Mouse (Mus musculus) adrenal gland, postnatal 25 days (tissue): ENCODE results near the gene Rpp21. TPM values are rescaled to one million over a fixed set of nuclear protein-coding genes. Genes with fewer than 3 reads are reported as not detected.
"Not testable (repeated sequence)": the region's sequence is repeated elsewhere in the genome, so short reads cannot be mapped to it uniquely, and the experiment has no call there.

Experiments
- DNase-seq: peaks from one replicate; pipeline ENCODE4 v3.0.0; 2021; ENCODE audit warnings: mixed read lengths
- total RNA-seq: library from RNA; stranded (reverse); gene quantifications from 2 replicates; pipeline ENCODE4 v1.2.3, GENCODE M21; 2021

The Rpp21 gene
- total RNA-seq, 1 experiment from 2014 or later, result 47.2 TPM

- not testable (repeated sequence) for DNase-seq
Measured at GRCm38 (mm10) chr17:36235300-36235699, 22.6 kb downstream of the Rpp21 start.

- no peak for DNase-seq
Measured at GRCm38 (mm10) chr17:36233572-36233971, 24.3 kb downstream of the Rpp21 start.

DNA sequence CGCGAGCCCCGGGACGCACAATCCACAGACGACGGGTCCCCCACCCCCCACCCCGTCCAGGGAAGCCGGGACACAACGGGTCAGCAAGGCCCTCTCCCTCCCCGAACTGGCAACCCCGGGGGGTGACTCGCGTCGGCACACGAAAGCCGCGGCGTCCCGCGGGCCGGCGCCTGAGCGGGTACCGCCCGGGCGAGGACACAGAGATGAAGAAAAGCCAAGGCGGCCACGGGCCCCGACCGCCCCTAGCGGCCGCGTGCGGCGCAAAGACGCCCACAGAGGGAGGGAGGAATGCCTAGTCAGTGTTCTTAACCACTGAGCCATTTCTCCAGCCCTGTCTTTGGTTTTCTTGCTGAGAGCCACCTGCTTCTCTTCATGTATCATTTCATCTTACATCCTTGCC, 26.6 kb downstream of the Rpp21 start:
- peak; percentile 79 for DNase-seq

DNA sequence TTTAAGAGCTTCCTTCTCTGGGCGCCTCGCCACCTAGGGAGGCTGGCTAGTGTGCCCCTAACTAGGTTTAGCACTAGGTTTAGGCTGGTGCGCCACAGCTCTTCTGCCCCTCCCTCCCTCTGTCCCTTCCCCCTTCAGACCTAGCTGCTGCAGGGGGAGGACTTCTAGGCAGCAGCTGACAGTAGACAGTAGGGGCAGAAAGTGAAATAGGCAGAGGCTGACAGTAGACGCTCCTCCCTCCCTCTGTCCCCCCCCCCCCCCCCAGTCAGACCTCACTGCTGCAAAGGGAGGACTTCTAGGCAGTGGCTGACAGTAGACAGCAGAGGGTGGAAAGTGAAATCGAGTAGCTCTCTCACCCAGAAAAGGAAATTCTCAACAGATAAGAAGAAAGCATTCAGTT, 28.8 kb downstream of the Rpp21 start:
- DNase-seq, result no peak

DNA sequence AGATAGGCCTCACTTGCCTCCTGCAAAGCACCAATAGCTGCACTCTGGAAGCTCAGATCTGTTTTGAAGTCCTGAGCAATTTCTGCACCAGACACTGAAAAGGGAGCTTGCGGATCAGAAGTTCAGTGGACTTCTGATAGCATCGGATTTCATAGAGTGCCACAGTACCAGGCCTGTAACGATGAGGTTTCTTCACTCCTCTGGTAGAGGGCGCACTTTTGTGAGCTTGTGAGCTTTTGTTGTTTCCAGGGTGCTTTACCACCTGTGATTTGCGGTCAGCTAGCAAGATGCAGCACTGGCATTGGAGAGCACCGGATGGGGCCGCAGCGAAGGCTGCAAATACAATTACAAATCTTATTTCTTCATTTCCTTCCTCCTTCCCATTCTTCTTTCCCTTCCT, 30.9 kb downstream of the Rpp21 start:
- no peak for DNase-seq

DNA sequence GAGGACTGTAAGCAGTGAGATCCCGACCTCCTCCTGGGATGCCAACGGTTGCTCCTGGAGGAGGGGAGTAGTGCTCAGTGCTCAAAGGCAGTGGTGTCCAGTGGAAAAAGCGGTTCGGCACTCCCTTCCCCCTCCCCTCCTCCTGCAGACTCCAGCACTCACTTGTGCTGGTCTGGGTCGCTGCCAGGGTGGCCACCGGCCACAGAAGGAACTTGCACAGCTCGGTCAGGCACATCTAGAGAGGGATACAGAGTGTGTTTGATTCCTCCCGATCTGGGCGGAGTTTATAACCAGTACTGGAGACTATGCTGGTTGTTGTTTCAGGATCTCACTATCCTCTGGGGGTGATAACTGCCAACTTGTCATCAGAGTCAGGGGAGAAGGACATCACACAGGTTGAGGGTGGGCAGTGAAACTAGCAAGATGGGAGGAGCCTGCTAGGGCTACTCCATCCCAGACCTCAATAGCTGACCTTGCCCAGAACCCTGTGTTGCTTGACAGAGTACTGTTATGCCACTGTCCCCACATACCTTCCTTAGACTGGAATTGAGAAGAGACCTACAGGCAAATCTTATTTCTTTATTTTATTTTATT, 32.5 kb downstream of the Rpp21 start:
- no peak for DNase-seq

DNA sequence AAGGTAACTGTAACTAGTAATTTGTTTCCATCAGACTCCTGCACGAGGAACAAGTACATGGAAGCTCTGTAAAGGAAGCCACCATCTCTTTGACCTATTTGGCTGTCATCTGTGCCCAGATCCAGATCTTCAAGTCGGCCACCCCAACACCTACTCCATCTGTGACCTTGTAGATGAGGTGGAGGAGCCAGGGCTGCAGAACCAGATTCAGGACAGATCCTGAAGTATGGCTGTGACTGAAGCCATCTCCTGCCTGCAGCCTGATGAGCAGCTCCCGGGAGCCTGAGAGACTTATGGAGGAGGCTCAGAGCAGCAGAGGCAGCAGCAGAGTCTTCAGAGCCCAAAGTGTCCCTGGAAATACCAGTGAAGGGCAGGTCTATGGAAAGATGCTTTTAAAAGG, 33.4 kb downstream of the Rpp21 start:
- DNase-seq, result no peak

GRCm38 (mm10) chr17:36218594-36219155, 39.2 kb downstream of the Rpp21 start:
- no peak for DNase-seq

- no peak for DNase-seq
Measured at GRCm38 (mm10) chr17:36215586-36215985, 42.3 kb downstream of the Rpp21 start.

GRCm38 (mm10) chr17:36206846-36207245, 51.0 kb downstream of the Rpp21 start:
- no peak for DNase-seq

DNA sequence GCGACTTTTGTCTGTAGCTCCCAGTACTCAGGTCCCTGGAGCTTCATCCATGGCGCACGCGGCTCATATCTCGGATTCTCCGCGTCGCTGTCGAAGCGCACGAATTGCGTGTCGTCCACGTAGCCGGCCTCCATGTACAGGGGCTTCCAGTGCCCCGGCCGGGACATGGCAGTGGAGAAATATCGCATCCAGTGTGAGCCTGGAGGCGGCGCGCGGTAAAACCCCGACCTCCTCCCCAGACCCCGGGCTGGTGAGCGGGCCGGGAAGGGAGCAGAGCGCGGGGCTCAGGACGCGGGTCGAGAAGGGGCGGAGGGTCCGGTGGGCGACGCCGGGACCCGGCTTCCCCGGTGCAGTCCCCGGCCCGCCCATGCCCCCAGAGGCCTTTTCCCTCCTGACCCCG, 52.0 kb downstream of the Rpp21 start:
- no peak for DNase-seq

Other genes with a start within 250 kb of the Rpp21 start
- 4.6 and 6.4 TPM in 2 replicates for gene H2-T24, start 237.5 kb downstream of the Rpp21 start, total RNA-seq
- gene H2-T23, start 225.2 kb downstream of the Rpp21 start, total RNA-seq, result 30.5 and 46.6 TPM in 2 replicates
- gene H2-T22, start 215.3 kb downstream of the Rpp21 start, total RNA-seq, result 21.7 and 29.6 TPM in 2 replicates
- gene Gm6034, start 215.1 kb downstream of the Rpp21 start, total RNA-seq, result not detected in 2 replicates
- 1.6 and 2.2 TPM in 2 replicates for gene Gm11127, start 199.7 kb downstream of the Rpp21 start, total RNA-seq
- 0.58 TPM in 1 of 2 replicates, not detected in the other for gene Gm19684, start 136.4 kb downstream of the Rpp21 start, total RNA-seq
- not detected in 2 replicates for gene Gm7030, start 128.6 kb downstream of the Rpp21 start, total RNA-seq
- gene Gm8909, start 89.5 kb downstream of the Rpp21 start, total RNA-seq, result not detected in 2 replicates
- not detected in 2 replicates for gene H2-T3, start 67.8 kb downstream of the Rpp21 start, total RNA-seq
- gene Trim39, start 14.2 kb upstream of the Rpp21 start, total RNA-seq, result 22.5 and 23.0 TPM in 2 replicates
- gene H2-M10.2, start 28.4 kb upstream of the Rpp21 start, total RNA-seq, result not detected in 2 replicates
- not detected in 2 replicates for gene H2-M10.1, start 68.1 kb upstream of the Rpp21 start, total RNA-seq
- gene H2-M10.3, start 110.3 kb upstream of the Rpp21 start, total RNA-seq, result not detected in 2 replicates
- not detected in 2 replicates for gene H2-M10.4, start 204.3 kb upstream of the Rpp21 start, total RNA-seq